Mouse (Mus musculus) midbrain, embryonic 15.5 days (tissue): ENCODE measurements around the gene Gkn1. TPM values are rescaled to one million over a fixed set of nuclear protein-coding genes. Genes with fewer than 3 reads are reported as not detected.

Source experiments
- ATAC-seq: fragments of 200-750 bp; cut with Nextera tagmentation; replicated peaks from 2 replicates; pipeline ENCODE4 v1.8.0; 2017; ENCODE audit warnings: moderate TSS enrichment
- H3K27ac ChIP-seq: fragments of 300-500 bp; sonication (generic); 2 replicates; pipeline ENCODE4 v1.5.1; 2015; ENCODE audit warnings: mild to moderate bottlenecking, inconsistent platforms
- H3K27me3 ChIP-seq: fragments of 300-500 bp; sonication (generic); replicated peaks from 2 replicates; pipeline ENCODE4 v1.6.1; 2015; ENCODE audit warnings: inconsistent platforms
- H3K36me3 ChIP-seq: fragments of 300-500 bp; sonication (generic); replicated peaks from 2 replicates; pipeline ENCODE4 v1.6.1; 2015; ENCODE audit warnings: inconsistent platforms
- H3K4me1 ChIP-seq: fragments of 300-500 bp; sonication (generic); 2 replicates; pipeline ENCODE4 v1.6.1; 2015; ENCODE audit warnings: inconsistent platforms
- H3K4me2 ChIP-seq: fragments of 300-500 bp; sonication (generic); 2 replicates; pipeline ENCODE4 v1.6.1; 2015; ENCODE audit warnings: inconsistent platforms, mild to moderate bottlenecking, moderate library complexity
- H3K4me3 ChIP-seq: fragments of 300-500 bp; sonication (generic); 2 replicates; pipeline ENCODE4 v1.5.1; 2015; ENCODE audit warnings: mild to moderate bottlenecking, inconsistent platforms
- H3K9ac ChIP-seq: fragments of 300-500 bp; sonication (generic); 2 replicates; pipeline ENCODE4 v1.6.1; 2015; ENCODE audit warnings: mild to moderate bottlenecking, inconsistent platforms
- H3K9me3 ChIP-seq: fragments of 300-500 bp; sonication (generic); 2 replicates; pipeline ENCODE4 v1.6.1; 2016; ENCODE audit warnings: inconsistent platforms
- WGBS: fragments of 180-500 bp; shearing (Covaris S2); methylation state at CpG from one replicate; pipeline ENCODE4 v1.1.7; 2015; ENCODE audit warnings: mixed read lengths; 5-methylcytosine and 5-hydroxymethylcytosine counted together
- polyA plus RNA-seq: library from polyadenylated mRNA; unstranded; fragments of >200 nt; fragmentation: Nextera tagmentation; extraction: Ambion mirVana; gene quantifications from 2 replicates; pipeline ENCODE4 v1.2.1, GENCODE M21; 2015

Gkn1 gene
- not detected in 2 replicates for polyA plus RNA-seq

GRCm38 (mm10) chr6:87350829-87351228, at the start of gene Gkn1:
Gene Gkn1 (minus strand): TSS chr6:87350942.
- Histone ChIP-seq H3K4me3 (no peak within 1 kb of the TSS), H3K9me3 (no peaks in the 10 kb centered on the region), H3K9ac (no peak within 1 kb of the TSS), H3K27me3 (no peaks in the 10 kb centered on the region), H3K36me3 (no peaks in the 10 kb centered on the region), H3K4me2 (no peak within 1 kb of the TSS), H3K4me1 (no peaks in the 10 kb centered on the region), H3K27ac (no peak within 1 kb of the TSS)
- 89% methylated on average over 8 of the region's 8 CpGs for WGBS
- no peak for ATAC-seq

- Histone ChIP-seq H3K27me3 (no peaks in the 10 kb centered on the region), H3K27ac (no peak overlapping the region), H3K4me3 (no peak overlapping the region), H3K4me2 (no peak overlapping the region), H3K9me3 (no peaks in the 10 kb centered on the region), H3K36me3 (no peaks in the 10 kb centered on the region), H3K9ac (no peak overlapping the region), H3K4me1 (no peaks in the 10 kb centered on the region)
- WGBS = 57% methylated on average over 4 of the region's 4 CpGs
- no peak for ATAC-seq
These were observed 49.3 kb upstream of the Gkn1 start for GRCm38 (mm10) chr6:87399886-87400566.

GRCm38 (mm10) chr6:87399137-87399536, 48.4 kb upstream of the Gkn1 start:
- Histone ChIP-seq H3K27ac (no peak overlapping the region), H3K4me1 (no peaks in the 10 kb centered on the region), H3K4me2 (no peak overlapping the region), H3K4me3 (no peak overlapping the region), H3K36me3 (no peaks in the 10 kb centered on the region), H3K9ac (no peak overlapping the region), H3K9me3 (no peaks in the 10 kb centered on the region), H3K27me3 (no peaks in the 10 kb centered on the region)
- ATAC-seq = no peak
- WGBS = 3% methylated on average over 5 of the region's 5 CpGs

- H3K36me3 ChIP-seq = no peaks in the 10 kb centered on the region
- 87% methylated on average over 9 of the region's 9 CpGs for WGBS
- H3K9ac ChIP-seq = no peak overlapping the region
- no peak overlapping the region for H3K4me2 ChIP-seq
- no peaks in the 10 kb centered on the region for H3K9me3 ChIP-seq
- no peaks in the 10 kb centered on the region for H3K4me1 ChIP-seq
- H3K4me3 ChIP-seq = no peak overlapping the region
- ATAC-seq = no peak
- no peaks in the 10 kb centered on the region for H3K27me3 ChIP-seq
- no peak overlapping the region for H3K27ac ChIP-seq
These were observed 44.0 kb upstream of the Gkn1 start for GRCm38 (mm10) chr6:87394783-87395182.

GRCm38 (mm10) chr6:87393466-87394205, 42.9 kb upstream of the Gkn1 start:
- no peak overlapping the region for H3K4me2 ChIP-seq
- WGBS = 81% methylated on average over 8 of the region's 8 CpGs
- ATAC-seq = no peak
- no peaks in the 10 kb centered on the region for H3K36me3 ChIP-seq
- H3K27ac ChIP-seq = no peak overlapping the region
- H3K27me3 ChIP-seq = no peaks in the 10 kb centered on the region
- H3K9me3 ChIP-seq = no peaks in the 10 kb centered on the region
- H3K4me1 ChIP-seq = no peaks in the 10 kb centered on the region
- no peak overlapping the region for H3K9ac ChIP-seq
- no peak overlapping the region for H3K4me3 ChIP-seq

- Histone ChIP-seq H3K36me3 (no peaks in the 10 kb centered on the region), H3K27ac (no peak overlapping the region), H3K4me1 (0 out of 2 replicates have a peak, but pooled peaks cover under 1% of the 10 kb centered on the region), H3K4me2 (no peak overlapping the region), H3K27me3 (no peaks in the 10 kb centered on the region; the same call in 1 of the 2 replicates), H3K4me3 (no peak overlapping the region), H3K9me3 (no peaks in the 10 kb centered on the region), H3K9ac (no peak overlapping the region)
- 33% methylated on average over 5 of the region's 5 CpGs for WGBS
- no peak for ATAC-seq
These were observed 38.8 kb upstream of the Gkn1 start for GRCm38 (mm10) chr6:87389455-87389989.

GRCm38 (mm10) chr6:87388877-87389276, 38.1 kb upstream of the Gkn1 start, which contains the start of gene Gkn3:
Gene Gkn3 (minus strand): TSS chr6:87388935.
- 56% methylated on average over 7 of the region's 7 CpGs for WGBS
- no peak for ATAC-seq
- Histone ChIP-seq H3K4me2 (no peak within 1 kb of the TSS), H3K36me3 (no peaks in the 10 kb centered on the region), H3K9me3 (no peaks in the 10 kb centered on the region), H3K4me3 (no peak within 1 kb of the TSS), H3K4me1 (peaks cover 7% of the 10 kb centered on the region; the same call in 1 of the 2 replicates), H3K9ac (no peak within 1 kb of the TSS), H3K27ac (no peak within 1 kb of the TSS), H3K27me3 (no peaks in the 10 kb centered on the region; the same call in 1 of the 2 replicates)

GRCm38 (mm10) chr6:87386681-87387080, 35.9 kb upstream of the Gkn1 start:
- Histone ChIP-seq H3K9me3 (no peaks in the 10 kb centered on the region), H3K4me2 (no peak overlapping the region), H3K36me3 (no peaks in the 10 kb centered on the region), H3K4me1 (peaks cover 8% of the 10 kb centered on the region; the same call in 1 of the 2 replicates), H3K27ac (no peak overlapping the region), H3K4me3 (no peak overlapping the region), H3K27me3 (no peaks in the 10 kb centered on the region; the same call in 1 of the 2 replicates), H3K9ac (no peak overlapping the region)
- WGBS = 82% methylated on average over 10 of the region's 10 CpGs
- no peak for ATAC-seq

- 11% methylated on average over 7 of the region's 7 CpGs for WGBS
- H3K4me3 ChIP-seq = no peak overlapping the region
- H3K36me3 ChIP-seq = no peaks in the 10 kb centered on the region
- ATAC-seq = no peak
- H3K9ac ChIP-seq = no peak overlapping the region
- no peaks in the 10 kb centered on the region for H3K9me3 ChIP-seq
- no peak overlapping the region for H3K27ac ChIP-seq
- no peak overlapping the region for H3K4me2 ChIP-seq
- peaks cover 8% of the 10 kb centered on the region; the same call in 1 of the 2 replicates for H3K4me1 ChIP-seq
- H3K27me3 ChIP-seq = no peaks in the 10 kb centered on the region; the same call in 1 of the 2 replicates
These were observed 35.5 kb upstream of the Gkn1 start for GRCm38 (mm10) chr6:87386203-87386602.

GRCm38 (mm10) chr6:87384761-87385160, 34.0 kb upstream of the Gkn1 start:
- peak; percentile 37; the same call in 1 of the 2 replicates for ATAC-seq
- WGBS = 63% methylated on average over 5 of the region's 6 CpGs
- Histone ChIP-seq H3K4me3 (no peak overlapping the region), H3K9me3 (no peaks in the 10 kb centered on the region), H3K9ac (no peak overlapping the region), H3K27ac (no peak overlapping the region), H3K4me1 (peaks cover 8% of the 10 kb centered on the region; the same call in 1 of the 2 replicates), H3K4me2 (peak overlapping the region; percentile 64; the same call in 1 of the 2 replicates), H3K36me3 (no peaks in the 10 kb centered on the region), H3K27me3 (no peaks in the 10 kb centered on the region; the same call in 1 of the 2 replicates)

GRCm38 (mm10) chr6:87383926-87384691, 33.4 kb upstream of the Gkn1 start:
- Histone ChIP-seq H3K9me3 (no peaks in the 10 kb centered on the region), H3K36me3 (no peaks in the 10 kb centered on the region), H3K4me3 (peak overlapping the region; percentile 41), H3K27ac (no peak overlapping the region), H3K27me3 (no peaks in the 10 kb centered on the region; the same call in 1 of the 2 replicates), H3K4me1 (peaks cover 8% of the 10 kb centered on the region; the same call in 1 of the 2 replicates), H3K9ac (peak overlapping the region; percentile 32; the same call in 1 of the 2 replicates), H3K4me2 (peak overlapping the region; percentile 64)
- ATAC-seq = peak; percentile 66
- WGBS = 7% methylated on average over 24 of the region's 24 CpGs

- Histone ChIP-seq H3K27me3 (no peaks in the 10 kb centered on the region), H3K9ac (no peak within 1 kb of the TSS), H3K4me2 (no peak within 1 kb of the TSS), H3K36me3 (no peaks in the 10 kb centered on the region), H3K27ac (no peak within 1 kb of the TSS), H3K4me1 (no peaks in the 10 kb centered on the region), H3K4me3 (no peak within 1 kb of the TSS), H3K9me3 (no peaks in the 10 kb centered on the region)
- ATAC-seq = no peak
- WGBS = 89% methylated on average over 9 of the region's 9 CpGs
These were observed 22.3 kb upstream of the Gkn1 start, which contains the start of gene Gkn2 for GRCm38 (mm10) chr6:87373057-87373456. Gene Gkn2 (plus strand): TSS chr6:87373357.
